Mouse (Mus musculus): ENCODE measurements around the gene Dock2.

The Dock2 gene

DNA sequence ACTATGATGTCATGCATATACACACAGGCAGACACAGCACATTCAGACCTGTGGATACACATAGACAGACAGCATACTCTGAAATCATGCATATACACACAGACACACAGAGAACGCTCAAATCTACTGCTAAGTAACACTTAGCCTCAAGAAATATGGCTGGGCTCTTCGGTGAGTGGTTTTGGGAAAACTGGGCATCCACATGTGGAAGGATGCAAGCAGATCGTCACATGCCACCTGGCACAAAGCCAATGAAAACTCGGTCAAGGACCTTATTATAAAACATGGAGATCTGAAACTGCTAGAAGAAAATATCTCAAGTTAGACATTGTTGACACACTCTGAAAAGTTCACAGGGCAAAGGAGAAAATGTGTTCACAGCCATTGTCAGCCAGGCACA, 255.7 kb downstream of the Dock2 start:
- DNase-seq (ENCODE audit: low spot score in 2 of 2) = no peak

DNA sequence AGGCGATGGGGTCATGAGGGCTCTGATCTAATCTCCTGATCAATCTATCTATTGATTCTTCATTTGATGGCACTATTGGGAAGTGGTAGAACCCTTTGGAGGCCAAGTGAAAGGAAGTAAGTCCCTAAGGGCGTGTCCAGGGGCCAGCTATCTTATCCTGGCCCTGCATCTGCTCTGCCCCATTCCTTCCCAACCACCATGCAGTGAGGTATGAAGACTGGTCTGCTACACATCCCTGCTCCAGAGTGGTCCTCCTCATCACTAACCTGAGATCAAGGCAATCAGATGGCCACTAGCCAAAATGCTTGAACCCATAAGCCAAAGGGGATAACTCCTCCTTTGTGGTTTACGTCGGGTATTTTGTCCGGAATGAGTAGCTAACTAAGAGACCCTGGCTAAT, 256.5 kb downstream of the Dock2 start:
- no peak for DNase-seq (ENCODE audit: low spot score in 2 of 2)

DNA sequence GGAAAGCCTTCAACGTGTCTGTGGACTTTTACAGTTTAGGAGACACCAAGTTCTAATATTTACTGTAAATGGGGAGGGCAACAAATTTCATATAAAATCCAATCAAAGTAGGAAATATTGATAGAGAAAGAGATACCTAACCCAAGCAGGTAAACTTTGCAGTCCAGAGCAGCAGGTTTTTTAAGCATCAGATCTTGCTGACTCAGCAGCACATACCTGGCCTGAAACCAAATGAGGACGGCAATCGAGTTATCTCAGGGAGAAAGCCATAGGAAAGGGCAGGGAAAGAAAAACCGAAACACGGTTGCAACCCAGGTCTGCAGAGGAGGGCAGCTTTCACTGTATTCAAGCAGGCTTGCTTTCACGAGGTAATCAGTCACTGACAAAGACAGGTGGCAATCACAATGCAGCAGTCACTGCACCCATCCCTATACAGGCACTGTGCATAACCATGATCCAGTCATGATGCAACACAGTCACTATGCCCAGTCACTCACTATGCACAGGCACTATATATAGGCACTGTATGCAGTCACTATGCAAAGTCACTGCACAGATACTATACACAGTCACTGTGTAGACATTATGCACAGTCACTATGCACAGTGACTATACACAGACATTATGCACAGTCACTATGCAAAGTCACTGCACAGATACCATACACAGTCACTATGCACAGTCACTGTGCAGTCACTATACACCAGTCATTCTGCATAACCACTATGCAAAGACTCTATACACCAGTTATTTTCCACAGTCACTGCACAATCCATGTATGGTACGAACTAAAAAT, 258.4 kb downstream of the Dock2 start:
- no peak for DNase-seq (ENCODE audit: low spot score in 2 of 2)

DNA sequence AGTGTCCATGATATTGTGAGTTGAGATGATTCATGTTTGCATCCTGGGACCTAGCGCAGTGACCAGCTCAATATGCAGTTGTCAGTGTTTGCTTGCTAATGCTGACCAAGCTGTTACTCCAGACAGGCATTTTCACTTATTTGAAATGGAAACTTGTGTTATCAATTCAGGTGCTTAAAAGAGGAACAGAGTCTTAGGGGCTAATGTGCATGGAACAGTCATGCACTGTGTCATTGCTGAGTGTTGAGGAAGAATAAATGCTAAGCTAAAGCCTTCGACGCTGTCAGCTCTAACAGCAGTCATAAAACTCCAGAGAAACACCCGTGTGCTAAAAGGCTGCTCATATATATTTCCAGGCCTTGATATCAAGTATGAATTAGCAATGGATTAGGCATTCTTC, 259.1 kb downstream of the Dock2 start:
- no peak for DNase-seq (ENCODE audit: low spot score in 2 of 2)

DNA sequence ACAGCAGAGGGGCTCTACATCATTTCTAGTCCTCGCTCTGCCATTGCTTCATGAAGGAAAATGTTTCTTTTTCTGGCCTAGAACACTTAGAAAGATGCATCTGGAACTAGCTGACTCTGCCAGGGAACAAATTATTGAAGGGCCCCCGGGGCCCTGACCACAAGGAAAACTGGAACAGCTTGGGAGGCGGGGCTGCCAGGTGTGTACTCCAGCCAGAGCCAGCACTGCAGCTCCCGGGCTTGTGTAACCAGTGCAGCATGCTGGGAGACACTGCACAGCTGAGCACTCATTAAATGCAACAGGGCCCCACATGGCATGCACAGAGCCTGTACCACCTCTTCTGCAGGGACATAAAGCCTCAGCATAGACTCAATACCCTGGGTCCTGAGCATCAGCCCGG, 265.1 kb downstream of the Dock2 start:
- DNase-seq (ENCODE audit: low spot score in 2 of 2) = no peak

DNA sequence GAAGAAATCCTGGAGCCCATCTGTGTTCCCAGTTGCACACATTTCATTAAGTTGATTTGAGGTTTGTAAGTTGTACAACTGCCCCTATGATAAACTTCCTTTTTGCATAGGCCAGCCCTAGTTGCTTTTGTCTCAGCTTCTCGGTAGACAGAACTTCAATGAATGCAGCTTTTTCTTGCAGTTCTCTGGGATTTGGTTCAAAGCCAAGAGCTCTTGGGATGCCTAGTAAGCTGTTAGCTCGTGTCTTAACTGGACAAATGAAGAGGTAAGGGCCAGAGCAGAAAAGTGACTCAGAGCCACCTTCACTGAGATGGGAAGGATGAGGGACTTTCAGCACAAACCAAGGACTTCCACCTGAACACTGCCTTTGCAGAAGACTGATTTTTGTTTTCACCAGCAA, 266.7 kb downstream of the Dock2 start:
- no peak for DNase-seq (ENCODE audit: low spot score in 2 of 2)

DNA sequence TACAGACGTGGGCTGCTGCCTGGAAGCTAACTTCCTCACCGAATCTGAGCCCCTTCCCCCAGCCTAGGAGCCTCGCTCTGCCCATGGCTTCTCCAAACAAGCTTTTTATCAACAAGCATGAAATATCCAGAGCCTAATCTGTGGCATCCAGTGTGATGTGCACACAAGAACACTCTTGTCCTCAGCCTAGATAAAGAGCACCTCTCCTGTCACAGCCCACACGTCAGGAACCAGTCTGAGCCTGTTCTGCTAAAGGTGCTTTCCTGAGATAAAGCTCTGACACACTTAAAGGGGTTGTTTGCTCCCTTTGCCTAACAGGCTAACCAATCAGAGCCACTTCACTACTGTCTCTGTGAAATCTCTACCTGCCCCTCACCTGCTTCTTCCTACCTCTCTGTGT, 268.4 kb downstream of the Dock2 start:
- DNase-seq (ENCODE audit: low spot score in 2 of 2) = no peak

DNA sequence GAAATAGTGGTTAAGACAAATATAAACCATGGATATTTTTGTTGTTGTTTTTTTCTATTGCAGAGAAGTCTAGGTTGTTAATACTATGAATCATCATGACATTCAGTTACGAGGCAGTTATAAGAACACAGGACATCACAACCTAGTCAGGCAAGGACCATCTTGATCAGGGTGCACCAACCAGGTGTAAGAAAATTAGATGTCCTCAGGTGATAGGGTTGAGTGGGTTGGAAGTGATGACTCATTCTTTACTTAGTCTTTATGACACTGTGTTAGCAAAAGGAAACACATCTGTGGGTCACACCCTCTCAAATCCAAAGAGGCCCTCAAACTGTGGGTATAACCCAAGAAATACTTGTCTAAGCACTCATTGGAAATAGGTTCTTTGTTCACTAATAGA, 277.3 kb downstream of the Dock2 start:
- DNase-seq (ENCODE audit: low spot score in 2 of 2) = no peak

DNA sequence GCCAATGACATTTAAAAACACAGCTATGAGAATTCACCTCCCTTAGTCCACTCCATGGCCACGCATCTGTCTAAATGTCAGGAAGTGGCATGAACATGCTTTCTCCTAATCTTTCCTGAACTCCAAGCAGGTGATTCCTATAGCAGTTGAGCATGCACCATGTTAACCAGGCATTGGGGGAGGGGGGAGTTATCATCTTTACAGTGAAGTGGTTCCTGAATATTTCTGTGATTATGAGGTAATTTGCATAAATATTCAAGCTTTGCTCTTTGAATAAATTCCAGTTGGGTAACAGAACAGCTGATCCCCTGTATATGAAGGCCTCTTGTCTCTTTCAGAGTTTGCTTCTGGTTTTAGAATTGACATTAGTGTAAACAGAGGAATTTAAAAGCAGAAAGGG, 284.0 kb downstream of the Dock2 start:
- DNase-seq (ENCODE audit: low spot score in 2 of 2) = no peak

DNA sequence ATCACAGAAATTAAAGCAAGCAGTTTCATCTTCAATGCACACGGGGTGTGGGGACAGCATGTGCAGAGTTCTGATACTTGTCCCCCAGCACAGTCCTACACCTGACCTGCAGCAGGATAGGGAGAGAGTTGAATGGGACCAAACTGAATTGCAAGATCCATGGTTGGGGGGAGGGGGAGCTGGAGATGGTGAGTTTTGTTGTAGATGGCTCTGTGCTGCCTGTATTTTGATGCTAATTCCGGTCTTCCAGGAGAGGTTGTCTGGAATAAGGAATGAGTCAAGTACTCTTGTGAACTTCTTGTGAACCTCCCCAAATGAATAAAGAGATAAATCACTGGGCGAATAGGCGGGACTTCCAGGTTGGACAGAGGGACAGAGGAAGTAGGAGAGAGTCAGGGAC, 289.0 kb downstream of the Dock2 start:
- DNase-seq (ENCODE audit: low spot score in 2 of 2) = no peak

DNA sequence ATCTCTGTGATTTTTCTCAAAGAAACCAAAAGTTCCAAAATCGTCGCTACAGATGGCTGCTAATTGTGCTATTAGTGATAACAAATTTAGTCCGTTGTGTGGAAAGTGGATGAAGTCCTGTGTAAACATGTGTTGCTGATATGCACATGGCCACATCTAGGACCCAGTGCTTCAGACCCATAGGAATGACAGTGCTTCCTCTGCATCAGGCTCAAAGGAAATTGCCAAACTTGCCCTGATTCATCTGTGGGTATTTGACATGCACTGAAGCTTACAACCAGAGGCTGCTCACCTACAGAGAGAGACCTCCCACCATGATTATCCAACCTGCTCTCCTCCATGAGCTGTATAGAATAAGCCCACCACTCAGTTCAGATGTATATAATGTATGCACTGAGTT, 290.7 kb downstream of the Dock2 start:
- no peak for DNase-seq (ENCODE audit: low spot score in 2 of 2)

DNA sequence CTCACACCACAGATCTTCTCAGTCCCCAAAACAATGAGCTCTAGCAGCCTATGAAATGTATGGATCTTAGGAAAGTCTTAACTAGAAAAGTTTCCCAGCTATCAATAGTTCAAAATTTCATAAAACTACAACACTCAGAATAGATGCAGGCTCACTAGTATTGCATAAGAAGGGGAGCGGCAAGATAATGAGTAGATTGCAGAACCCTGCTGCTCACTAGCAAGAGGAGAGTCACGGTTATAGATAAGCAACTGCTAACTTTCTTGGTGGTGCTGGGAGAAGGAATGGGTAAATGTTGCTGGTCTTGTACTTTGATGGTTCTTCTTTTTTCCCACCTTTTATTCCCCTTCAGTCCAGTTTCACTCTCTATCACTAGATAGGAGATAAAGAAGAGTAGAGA, 291.5 kb downstream of the Dock2 start:
- DNase-seq (ENCODE audit: low spot score in 2 of 2) = no peak

DNA sequence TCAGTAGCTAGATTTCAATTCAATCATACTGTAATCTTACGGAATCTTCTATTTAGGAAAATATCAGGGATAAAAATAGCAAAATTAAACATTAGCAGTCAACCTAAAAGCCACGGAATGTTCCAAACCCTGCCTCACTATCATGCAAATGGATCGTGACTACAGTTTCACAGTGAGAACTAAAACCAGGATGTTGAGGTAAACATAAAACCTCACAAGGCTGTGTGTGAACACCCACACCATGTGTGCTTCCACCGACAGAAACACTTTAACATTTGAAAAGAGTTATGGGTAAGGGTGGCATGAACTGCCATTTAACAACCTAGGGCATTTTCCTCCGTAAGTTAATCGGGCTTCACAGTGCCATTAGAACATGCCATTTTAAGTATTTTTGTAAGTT, 294.1 kb downstream of the Dock2 start:
- DNase-seq (ENCODE audit: low spot score in 2 of 2) = no peak

DNA sequence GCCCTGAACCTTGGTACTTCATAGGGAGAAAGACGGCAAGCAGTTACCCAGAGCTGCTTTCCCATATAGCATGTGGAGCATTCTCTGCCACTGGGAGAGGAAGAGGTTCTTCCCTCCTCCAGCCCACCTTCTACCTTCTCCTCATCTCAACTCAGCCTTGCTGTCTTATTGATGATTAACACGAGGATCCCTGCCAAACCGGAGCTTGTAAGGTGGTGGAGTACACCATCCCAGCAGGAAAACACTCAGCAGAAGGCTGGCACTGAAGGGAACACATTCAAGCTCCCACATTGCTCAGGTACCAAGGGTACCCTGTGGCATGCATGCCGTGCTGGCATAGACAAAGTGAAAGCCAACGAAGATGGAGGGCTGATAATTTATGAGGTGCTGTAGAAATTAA, 304.4 kb downstream of the Dock2 start:
- DNase-seq (ENCODE audit: low spot score in 2 of 2) = no peak

DNA sequence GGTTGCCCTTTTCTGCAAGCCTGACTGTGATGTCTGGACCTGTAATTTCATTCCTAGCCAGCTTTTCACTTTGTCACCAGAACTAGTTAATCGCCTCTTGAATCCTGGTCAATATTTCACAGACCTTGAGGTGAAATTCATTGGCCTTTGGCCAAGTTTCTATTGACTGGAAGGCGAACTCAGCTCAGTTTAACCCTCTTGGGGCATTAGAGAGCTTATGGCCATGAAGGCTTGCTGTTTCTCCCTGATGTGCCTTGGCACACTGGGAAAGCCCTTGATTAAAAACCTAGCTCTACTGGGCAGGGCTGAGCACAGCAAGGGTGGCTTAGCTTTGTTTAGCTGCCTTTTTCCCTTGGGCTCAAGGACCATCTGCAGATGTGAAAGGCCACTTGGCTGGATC, 313.9 kb downstream of the Dock2 start:
- no peak for DNase-seq (ENCODE audit: low spot score in 2 of 2)

DNA sequence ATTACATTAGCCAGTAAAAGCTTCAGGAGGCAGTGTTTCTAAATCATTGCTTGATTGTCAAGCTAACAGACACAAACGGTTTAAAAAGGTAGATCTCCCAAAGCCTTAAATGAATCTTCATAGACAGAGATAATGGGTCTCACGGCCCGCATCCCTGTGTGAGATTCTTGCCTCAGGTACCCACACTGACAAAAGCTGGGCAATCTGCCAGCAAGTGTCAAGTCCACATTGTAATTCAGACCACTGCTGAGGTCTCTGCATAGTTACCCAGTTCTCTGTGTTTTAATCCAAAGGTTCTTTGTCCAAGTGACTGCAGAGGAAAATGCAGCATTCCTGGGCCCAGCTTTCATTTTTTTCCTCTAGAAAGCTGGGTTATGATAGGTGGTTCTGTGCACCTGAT, 315.1 kb downstream of the Dock2 start:
- no peak for DNase-seq (ENCODE audit: low spot score in 2 of 2)

DNA sequence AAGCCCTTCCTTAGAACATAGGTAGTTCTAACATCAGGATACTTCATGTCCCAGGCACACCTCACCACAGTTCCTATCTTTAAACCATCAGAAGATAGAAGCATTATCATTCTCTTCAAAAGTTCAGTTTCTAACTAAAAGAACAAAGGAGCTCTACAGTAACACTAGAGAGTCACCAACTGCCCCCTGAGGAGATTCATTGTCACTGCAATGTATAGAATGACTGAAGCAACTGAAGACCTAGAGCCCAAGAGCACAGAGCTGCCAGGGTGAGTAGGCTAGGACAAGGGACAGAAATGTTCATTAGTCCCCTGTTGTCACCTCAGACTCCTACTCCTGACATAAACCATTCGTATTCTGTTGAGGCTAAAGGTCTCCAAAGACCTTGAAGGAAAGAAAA, 316.6 kb downstream of the Dock2 start:
- DNase-seq (ENCODE audit: low spot score in 2 of 2) = no peak

DNA sequence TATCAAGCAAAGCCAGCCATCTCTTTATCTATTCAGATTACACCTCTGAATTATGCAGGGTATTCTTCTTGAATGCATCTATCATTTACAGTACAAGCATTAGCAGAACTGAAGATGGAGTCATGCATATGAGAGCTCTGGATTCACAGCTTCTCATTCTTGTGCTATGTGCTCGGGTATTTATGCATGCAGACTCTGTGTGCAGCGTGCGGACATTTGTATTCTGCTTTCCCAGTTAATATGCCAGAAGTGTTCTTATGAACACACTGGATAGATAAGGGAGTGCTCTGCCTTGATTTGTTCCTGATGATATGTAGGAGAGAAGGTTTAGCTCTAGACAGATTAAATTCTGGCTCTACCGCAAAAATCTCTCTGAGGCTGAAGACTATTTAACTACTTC, 333.7 kb downstream of the Dock2 start:
- DNase-seq (ENCODE audit: low spot score in 2 of 2) = no peak

DNA sequence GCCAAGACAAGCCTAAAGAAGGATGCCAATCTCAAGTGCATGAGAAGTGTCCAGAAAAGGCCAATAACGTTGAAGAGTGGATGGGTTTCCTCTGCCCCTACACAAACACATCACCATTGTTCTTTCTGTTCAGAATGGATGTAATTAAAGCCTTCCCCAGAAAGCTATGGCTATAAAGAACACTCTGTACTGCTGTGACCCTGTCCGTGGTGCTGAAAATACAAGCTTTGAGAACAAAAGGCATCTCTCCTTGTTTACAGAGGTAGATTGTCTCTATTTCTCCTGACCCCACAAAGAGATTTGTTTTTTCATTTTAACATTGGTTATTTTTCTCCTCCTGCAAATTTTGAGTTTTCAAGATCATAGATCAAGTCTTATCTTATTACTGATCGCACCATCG, 335.8 kb downstream of the Dock2 start:
- DNase-seq (ENCODE audit: low spot score in 2 of 2) = no peak

DNA sequence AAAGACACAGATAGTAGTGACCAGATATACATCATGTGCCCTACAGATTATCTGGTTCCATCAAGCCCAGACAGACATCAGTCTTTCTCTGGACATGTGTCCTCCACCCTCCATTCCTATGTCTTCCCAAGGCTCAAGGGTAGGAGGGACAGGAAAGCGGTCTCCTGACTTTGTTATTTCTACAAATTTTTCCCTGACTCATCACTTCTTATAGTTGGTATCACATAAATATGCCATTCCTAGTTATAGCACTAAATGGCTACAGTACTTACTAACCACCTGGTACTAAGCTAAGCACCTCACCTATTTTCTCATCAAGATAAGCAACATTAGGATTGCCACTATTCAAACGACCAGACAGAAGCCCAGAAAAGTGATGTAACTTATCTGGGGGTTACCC, 345.3 kb downstream of the Dock2 start:
- no peak for DNase-seq (ENCODE audit: low spot score in 2 of 2)

DNA sequence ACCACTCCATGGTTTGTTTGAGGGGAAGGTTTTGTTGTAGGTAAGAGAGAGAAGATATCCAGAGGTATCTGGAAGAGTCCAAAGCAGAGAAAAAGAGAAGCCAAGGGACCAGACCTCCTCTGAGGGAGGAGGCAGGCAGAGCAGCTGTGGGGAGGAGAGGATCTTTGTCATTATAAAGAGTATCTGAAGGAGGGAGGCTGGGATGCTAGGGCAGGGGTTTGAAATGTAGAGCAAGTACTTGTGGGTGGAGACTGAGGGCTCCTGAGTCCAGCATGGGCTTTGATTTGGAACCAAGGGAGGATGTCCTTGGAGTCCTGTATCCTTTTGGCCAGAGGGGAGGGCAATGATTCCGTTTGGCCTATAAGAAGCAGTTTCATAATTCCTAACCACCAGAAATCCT, 346.2 kb downstream of the Dock2 start:
- no peak for DNase-seq (ENCODE audit: low spot score in 2 of 2)

DNA sequence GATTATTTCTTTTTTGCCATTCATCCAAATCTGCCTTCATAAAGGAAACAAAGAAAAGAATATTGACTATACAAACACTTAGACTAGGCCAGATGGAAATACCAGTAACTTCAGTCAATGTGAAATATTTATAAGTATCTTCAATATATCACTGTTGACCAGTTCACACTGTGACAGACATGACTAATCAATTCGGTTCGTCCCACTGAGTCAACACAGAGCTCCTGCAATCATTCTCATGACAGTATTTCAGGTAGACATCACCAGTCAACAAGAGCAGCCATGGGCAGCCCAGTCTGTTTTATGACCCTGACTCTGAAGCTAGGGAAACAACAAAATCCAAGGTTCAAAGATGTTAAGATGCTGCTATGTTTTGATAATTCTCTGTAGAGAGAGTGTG, 351.7 kb downstream of the Dock2 start:
- DNase-seq (ENCODE audit: low spot score in 2 of 2) = no peak

DNA sequence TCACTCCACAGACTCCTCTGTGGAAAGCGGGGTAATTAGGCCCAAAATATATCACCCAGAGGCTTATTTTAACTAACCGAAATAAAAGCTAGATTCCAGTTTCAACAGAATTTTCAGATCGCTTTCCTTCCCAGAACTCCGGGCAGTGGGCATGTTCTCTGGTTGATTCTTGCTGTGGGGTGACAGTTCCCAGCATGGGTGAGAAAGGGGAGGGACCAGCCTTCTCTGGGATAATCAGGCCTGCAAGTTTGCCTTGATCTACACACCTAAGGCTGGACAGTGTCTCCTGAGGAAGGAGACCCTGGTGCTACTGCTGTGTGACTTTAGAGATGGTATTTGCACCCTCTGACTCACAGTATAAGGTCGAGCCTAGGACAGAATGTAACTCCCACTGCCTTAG, 352.3 kb downstream of the Dock2 start:
- no peak for DNase-seq (ENCODE audit: low spot score in 2 of 2)

DNA sequence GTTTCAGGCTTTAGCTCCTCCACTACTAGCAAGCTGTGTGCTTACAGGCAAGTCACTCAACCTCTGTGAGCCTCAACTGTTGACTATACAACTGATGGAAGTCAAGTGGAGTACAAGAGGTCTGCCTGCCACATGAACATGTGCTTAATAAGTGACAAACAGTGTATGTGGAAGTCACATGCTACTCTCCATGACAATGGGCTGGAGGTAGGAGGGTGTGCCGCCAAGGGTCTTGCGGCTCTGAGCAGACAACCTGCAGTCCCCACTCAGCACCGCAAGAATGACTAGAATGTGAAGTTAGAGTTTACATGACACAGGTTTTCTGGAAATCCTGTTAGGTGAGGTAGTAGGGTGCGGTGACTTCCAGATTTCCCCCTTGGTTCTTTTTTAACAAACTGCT, 352.8 kb downstream of the Dock2 start:
- DNase-seq (ENCODE audit: low spot score in 2 of 2) = no peak

Measured in right cerebral cortex, postnatal 10 days (tissue).